Mouse (Mus musculus): ENCODE measurements at regions not wholly inside any gene's neighbourhood (a gene's known extent, or its start where the extent isn't known, plus 50 kb on each side); places are given as distances from the start of the nearest gene placed in this dataset.

DNA sequence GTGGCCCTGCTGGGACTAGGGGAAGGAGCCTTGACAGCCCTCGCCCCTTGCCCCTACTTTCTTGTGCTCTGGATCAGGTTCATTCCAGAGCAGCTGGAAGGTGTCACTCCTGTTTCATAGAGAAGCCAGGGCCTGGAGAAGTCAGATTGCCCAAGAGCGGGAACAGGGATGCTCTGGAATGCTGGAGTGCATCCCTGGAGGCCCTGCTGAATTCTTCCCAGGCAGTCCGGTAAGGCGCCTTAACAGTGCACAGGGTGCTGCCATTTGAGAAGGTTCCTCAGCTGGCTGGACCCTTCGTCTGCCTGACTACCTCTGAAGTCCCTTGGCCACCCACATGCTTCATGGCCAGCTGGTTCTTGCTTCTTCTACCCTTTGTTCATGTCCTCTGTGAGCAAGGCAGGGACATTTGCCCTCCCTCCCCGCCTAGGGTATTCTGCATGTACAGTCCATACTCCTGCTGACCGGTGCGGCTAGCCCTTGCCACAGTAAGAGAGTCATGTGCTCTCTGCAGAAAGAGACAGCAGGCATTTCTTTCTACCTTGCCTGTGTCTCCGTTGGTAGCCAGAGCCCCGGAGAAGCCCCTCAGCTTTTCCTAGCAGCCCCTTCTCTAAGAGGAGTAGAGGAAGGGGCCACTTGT lies 68.5 kb upstream of the Smndc1 start:
- TF ChIP-seq RAD21 (IDR thresholded peaks at IDR 0.05; ENCODE audit: low read depth, low read length) (no peak), ETS1 (IDR thresholded peaks at IDR 0.05; ENCODE audit: low read depth, low read length) (no peak), POLR2A (IDR thresholded peaks at IDR 0.05; ENCODE audit: control insufficient read depth in 1 of 2, insufficient read depth in 1 of 2, low read depth in 1 of 2, low read length in 2 of 2, poor library complexity in 1 of 2) (no peak), NELFE (IDR thresholded peaks at IDR 0.05; ENCODE audit: low read depth, low read length) (no peak), MAX (IDR thresholded peaks at IDR 0.05; ENCODE audit: low read length) (no peak), POLR2AphosphoS2 (IDR thresholded peaks at IDR 0.05; ENCODE audit: low read length) (no peak)
